Mouse (Mus musculus): ENCODE data around the gene Rnf141.

Gene Rnf141

DNA sequence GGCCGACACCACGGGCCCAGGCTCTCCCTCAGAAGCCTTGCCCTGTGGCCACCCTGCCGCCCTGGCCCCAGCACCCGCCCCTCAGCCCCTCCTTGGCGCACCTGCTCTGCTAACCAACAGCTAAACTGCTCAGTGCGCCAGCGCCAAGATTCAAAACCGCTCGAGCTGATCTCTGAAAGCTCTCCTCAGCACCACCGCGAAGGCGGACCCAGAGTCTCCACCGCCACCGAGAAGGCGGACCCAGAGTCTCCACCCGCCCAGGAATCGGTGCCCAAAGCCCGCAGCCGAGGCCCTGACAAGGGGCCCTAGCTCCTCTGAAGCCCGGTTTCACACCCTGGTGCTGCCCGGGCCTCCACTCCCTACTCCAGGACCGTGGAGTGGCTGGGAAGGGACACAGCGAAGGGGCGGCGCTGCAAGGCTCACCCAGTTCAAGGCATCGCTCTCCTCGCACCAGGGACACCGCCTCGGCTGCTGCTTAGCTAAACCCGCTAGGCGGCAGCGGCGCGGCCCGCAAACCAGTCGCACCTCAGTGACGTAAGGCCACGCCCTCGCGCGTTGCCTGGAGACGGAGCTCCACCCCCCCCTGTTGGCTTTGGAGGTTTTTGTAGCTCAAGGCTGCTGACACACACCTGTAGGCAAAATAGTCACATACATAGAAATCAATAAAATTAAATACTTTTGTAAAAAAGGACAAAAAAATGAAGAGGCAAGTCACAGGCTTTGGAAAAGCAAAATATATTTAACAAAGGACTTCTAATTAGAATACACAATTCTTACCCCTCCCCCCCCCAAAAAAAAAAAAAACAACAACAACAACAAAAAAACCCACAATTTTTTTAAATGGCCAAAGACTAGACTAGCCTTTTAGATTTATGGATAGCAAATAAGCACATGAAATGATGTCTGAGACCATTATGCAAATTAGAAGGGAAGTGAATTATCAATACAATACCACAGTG, at the start of gene Rnf141:
Gene Rnf141, minus strand, starts transcription at position 542 of the 959 bp plus-strand sequence.
- in situ Hi-C loops (cut with MboI, MseI): no loop called here

DNA sequence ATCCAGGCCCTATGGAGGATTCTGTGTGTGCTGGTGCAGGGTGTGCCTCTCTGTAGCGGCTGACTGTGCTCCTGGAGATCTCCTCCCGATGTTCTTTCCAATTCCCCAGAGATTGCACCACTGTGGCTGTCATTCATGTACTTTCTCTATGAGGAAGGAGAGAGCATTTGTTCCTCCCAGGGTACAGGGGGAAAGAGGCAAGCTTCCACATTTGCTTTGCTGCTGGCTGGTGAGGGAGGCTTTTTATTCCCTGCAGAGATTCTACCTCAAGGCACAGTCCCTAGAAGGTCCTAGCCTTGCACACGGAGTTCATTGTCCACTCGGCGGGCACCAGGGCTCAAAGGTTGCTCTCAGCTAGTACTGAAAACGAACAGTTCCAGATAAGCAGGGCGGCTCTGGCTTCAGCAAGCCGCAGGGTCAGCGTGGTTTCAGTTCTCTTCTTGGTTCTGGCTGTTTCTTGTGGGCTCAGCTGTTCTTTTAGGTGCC, 47.3 kb upstream of the Rnf141 start:
- in situ Hi-C loops (cut with MboI, MseI): no loop called here

DNA sequence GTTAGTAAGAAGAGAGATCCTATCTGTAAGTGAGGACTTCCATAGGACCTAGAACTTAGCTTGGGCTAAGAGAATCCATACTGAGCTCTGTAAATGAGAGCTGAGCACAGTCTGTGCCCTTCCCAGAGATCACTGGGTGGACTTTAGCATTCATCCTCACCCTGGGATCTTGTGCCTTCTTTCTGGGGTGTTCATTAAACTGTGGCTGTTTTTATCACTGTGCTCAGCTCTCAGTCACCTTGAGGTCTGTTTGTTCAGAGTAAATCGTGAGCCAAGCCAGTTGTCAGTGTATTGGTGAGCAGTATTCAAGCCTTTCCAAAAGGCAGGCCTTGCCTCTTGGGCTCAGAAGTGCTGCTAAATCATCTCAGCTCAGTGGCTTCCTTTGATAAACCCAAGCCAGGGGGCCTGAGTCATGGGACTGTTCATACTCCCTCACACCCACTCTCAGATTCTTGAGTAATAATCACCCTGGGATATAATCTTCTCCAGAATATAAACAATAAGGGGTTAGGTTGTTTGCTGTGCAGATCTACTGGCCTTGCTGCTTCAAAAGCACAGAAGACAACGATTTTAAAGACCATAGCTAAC, 37.6 kb upstream of the Rnf141 start:
- in situ Hi-C loops (cut with MboI, MseI): no loop called here

DNA sequence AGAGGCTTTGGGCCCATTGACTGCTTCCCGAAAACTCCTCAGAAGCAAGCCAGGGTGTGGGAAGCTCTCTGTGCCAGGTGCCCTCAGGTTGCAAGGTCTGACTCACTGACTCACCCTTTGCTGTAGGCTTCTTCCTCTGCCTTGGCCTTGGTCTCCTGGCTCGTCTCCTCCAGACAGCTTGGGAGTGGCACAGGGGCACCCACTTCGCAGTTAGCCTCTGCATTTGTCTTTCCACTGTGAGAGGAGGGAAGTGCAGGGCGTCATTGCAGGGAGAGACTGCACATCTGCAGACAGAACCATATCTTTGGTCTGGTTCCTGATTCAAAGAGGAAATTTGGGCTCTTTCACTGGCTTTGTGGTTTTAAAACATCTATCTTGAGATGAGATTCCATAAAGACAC, 33.8 kb upstream of the Rnf141 start:
- in situ Hi-C loops (cut with MboI, MseI): no loop called here

DNA sequence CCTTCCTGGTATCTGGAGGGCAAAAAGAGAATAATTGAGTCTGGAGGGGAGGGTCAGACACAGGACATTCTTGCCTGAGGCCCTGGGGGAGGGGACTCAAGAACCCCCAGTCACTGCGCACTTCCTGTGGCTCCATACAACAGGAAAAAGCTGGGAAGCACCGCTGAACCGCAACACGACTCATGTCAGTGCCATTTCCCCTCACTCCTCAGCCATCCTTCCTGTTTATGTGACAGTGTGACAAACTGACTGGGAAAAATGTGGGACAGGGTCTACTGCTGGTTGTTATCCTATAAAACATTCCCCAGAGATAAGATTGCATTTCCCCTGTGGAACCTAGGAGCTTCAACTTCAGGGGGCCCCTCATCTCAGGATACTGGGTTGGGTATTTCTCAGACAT, 32.7 kb upstream of the Rnf141 start:
- in situ Hi-C loops (cut with MboI, MseI): no loop called here

DNA sequence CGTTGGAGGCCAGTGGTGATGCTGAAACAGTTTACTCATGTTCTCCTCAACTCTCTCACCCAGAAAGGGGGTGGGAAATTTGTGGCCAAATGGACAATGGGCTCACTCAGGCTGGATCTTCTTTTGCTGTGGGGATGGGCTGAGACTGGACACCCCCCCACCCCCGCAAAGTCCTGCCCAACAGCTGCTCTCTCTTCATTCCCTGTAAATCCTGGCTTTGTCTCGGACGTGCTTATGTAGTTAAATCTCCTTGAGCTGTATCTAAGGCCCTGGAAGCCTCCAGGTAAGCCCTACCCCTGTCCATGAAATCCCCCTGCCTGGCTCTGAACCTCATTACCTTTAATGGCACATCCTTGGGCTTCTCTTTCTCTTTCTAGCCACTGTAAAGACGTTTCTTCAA, 24.6 kb upstream of the Rnf141 start:
- in situ Hi-C loops (cut with MboI, MseI): no loop called here

DNA sequence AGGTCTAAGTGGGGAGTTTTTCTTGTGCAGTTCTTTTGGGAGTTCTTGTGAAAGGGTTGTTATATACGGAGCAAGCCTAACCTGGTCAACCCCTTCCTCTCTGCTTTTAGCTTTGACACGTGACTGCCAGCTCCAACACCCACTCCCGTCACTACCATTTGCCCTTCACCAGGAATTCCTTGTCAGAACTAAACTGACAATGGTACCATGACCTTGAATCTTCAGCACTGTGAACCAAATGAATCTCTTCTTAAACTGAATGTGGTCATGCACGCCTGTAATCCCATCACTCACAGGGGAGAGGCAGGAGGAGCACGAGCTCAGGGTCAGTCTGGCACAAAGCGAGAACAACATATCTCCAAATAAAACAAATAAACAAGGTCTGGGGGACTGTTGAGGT, 22.9 kb upstream of the Rnf141 start:
- in situ Hi-C loops (cut with MboI, MseI): no loop called here

DNA sequence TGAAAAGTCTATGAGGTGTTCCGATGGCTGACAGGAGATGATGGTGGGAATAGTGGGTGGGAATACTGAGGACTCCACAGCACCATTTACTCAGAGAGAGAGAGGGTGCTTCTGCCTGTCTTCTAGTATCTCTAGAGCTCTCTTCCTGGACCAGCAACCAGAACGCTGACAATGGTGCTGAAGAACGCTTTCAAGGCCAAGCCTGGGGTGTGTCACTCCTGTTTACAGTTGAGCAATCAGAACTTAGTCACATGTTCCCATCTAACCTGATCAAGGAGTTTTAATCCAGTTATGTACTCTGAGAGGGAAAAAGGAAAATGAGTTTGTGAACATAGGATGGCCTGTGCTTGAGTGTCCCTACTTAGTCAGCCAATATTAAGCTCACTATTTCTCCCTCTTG, 21.8 kb upstream of the Rnf141 start:
- in situ Hi-C loops (cut with MboI, MseI): no loop called here

DNA sequence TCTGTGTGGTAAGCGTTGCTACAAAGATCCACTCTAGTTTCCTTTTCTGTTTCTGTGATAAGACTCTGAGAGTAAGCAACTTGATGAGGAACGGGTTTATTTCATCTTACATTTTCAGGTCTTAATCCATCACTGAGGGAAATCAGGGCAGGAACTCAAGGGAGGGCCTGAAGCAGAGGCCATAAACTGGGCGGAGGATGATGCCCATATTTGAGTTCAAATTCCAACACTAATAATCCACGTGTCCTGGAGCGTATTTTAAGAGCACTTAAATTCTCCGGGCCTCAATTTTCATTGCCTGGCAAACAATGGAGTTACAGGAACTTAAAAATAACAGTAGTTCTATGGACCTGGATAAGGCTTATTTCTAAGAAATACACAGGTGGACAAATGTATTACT, 21.3 kb upstream of the Rnf141 start:
- in situ Hi-C loops (cut with MboI, MseI): no loop called here

DNA sequence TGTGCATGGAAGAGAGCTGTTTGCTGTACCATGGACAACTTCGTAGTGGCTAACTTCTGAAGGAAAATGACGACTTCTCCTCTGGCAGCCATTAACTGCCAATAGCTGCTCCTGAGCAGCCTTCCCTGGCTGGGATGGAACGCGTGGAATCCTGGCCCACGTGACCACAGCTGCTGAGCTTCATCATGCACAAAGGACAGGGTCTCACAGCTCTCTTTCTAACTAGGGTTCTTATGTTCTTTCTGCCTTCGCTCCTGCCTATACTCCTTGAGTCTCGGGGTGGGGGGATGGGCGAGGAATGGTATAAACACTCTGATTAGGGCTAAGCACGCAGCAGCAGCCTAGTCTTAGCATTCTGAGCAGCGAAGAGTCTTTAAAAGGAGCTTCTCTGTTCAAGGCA, 20.8 kb upstream of the Rnf141 start:
- in situ Hi-C loops (cut with MboI, MseI): no loop called here

DNA sequence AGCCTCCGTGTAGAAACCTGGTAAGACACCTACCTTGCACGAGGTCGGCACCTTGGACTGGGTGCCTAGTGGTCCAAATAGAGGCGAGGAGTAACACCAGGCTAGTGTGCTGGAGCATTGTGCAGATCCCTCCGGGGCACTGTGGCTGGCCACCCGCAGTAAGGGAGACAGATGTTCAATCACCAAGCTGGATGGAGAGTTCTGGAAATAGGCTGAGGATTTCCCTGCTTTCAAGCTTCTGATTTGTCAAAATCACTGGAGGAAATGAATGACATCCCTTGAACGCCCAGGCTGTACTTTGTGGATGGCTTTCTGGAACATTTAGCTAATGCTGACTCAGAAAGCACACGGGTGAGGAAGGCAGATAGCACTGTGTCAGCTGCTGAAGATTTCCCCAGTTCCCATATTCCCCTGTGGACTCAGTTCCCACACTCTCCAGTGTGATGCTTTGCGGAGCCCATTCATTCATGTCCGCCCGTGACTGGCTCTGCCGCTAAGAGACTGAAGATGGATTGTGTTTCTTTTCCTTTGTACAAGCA, 18.6 kb upstream of the Rnf141 start, which contains the start of gene Lyve1:
Gene Lyve1, minus strand, starts transcription at position 489 of the 539 bp plus-strand sequence.
- in situ Hi-C loops (cut with MboI, MseI): no loop called here

DNA sequence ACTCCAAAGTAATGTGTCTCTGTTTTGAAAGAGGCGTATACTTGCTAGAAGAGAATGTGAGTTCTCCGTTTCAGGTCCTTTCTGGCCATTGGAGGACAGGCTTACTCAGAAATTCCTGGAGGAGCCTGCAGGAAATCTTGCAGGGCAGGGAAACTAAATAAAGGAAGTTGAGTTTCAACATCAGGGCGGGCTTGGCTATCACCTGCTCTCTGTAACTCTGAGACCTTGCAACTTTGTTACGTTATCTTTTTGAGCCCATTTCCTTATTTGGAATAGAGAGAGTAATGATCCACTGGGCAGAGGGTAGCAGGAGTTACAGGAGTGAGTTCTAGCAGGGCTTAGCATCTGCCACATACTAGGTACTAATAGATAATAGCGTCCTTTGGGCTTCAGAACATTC, 15.9 kb upstream of the Rnf141 start:
- in situ Hi-C loops (cut with MboI, MseI): no loop called here

DNA sequence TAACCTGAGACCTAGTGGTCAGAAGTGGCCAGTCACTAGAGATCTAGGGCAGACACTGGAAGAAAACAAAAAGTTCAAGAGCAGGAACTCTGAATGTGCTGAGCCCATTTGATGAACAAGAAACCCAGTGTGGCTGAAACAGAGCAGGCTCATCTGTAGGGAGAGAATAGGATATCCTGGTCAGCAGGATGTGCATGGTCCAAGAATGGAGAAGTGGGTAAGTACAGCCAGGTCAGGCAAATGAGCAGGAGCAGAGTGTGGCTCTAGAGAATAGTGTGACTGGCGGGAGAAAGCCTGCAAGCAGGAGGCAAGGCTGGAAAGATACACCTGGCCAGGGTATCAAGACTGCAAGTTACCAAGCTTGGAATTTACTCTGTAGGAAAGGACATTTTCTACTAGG, 11.3 kb upstream of the Rnf141 start:
- in situ Hi-C loops (cut with MboI, MseI): loop anchor here (10.0 kb wide), 1 partner anchor 1271 kb away; no protein-coding TSS in a partner anchor

DNA sequence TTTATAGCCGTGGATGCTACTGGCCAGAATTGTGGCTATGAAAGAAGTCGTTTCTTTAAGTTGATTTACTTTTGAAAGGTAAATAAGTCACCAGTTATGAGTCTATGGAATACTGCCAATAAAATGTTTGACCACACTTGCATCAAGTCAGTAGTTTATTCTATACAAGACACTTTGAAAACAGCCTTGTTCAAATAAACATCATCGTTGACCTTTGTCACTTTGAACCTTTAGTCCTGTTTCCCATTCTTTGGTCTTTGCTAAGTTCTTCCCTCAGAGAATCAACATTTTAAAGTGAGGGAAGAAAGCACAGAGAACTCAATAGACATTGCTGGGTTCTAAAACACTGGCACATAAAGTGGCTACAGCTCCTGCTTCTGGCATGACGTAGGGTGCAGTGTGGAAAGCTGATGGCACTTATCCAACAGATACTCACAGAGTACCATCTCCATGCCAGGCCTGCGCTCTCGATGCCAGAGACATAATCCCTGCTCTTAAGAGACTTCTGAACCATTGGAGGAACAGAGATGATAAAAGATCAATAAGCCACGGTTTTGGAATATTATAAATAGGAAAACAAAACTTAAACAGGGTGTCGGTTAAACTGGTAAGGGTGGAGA, 10.8 kb upstream of the Rnf141 start:
- in situ Hi-C loops (cut with MboI, MseI): loop anchor here (10.0 kb wide), 1 partner anchor 1270 kb away; no protein-coding TSS in a partner anchor

DNA sequence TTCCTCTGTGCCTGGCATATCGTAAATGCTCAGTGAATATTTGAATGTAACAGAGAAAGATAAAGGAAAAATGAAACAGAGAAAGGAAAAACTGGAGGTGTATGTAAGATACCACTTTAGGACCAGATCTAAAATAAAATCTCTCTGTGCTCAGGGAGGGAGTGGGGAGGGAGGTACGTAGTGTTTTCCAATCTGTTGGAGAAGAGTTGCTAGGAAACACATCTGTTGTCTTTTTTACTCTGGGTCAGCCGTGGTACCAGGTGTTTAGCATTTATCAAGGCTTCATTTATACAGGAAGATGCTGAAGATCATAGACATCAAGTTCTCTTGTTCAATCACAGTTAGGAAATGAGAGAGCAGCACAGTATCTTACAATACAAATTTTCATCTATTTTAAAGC, 10.3 kb upstream of the Rnf141 start:
- in situ Hi-C loops (cut with MboI, MseI): loop anchor here (10.0 kb wide), 1 partner anchor 1270 kb away; no protein-coding TSS in a partner anchor

DNA sequence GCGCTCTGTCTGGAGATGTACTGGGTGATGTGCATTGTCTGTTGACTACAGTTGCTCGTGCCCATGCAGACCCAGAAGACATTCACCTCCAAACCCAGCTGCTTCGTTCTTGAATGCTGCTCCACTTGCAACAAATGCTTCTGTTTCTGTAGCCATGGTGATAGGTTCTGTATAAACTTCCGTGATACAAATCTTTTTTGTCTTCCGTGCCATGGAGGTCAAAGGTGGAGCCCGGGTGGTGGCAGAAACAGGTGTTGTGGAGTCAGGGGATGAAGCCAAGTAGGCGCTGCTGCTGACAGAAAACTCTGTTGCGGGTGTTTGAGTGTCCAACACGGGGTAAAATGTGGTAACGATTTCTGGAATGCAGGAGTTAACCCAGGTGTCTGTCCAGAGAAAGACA, 9.4 kb upstream of the Rnf141 start:
- in situ Hi-C loops (cut with MboI, MseI): loop anchor here (10.0 kb wide), 1 partner anchor 1269 kb away; no protein-coding TSS in a partner anchor

DNA sequence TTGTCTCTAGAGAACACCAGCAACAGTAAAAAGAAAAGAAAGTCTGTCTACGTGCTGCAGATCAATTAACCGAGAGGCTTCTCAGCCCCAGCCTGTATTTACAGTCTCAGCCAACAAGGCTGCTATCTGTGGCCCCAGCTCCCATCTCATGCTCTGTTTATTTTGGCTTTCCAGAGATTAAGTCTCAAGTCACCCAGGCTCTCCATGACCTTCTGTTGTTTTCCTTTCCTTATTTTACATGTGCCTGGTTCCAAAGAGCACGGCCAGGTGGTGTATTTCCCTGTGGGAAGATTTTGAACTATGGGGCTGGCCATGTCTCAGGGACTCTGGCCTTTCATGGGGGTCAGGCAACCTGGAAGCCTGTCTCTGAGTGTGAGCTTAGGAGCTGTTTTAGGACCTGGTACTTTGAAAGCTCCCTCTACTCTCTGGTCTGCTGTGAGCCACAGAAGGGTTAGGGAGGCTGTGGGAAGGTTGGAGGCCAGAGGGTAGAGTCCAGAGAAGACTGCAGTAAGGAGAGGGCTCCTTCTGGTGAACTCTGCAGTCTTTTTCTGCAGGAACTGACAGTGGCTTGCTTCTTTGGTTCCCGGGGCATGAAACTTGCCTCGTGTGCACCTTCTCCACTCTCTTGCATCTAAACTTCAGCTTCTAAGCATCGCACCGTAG, 7.4 kb upstream of the Rnf141 start:
- in situ Hi-C loops (cut with MboI, MseI): loop anchor here (10.0 kb wide), 1 partner anchor 1267 kb away; no protein-coding TSS in a partner anchor

DNA sequence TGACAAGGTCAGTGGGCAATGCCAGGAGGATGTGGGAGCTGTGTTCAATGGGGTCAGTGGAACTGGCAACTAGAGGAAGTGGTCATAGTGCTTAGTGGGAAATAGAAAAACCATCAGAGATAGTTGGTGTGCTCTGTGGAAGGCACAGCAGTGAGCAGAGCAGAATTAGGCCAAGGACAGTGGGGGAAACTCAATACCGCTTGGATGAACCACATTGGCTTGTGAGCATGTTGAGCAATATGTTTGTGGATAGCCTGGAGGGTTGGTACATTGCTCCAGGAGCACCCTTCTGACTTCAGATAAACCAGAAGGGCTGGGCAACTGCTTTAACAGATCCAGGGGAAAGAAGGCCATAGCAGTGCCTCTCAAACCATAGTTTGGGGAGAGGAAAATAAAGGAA, 4.1 kb upstream of the Rnf141 start:
- in situ Hi-C loops (cut with MboI, MseI): no loop called here

DNA sequence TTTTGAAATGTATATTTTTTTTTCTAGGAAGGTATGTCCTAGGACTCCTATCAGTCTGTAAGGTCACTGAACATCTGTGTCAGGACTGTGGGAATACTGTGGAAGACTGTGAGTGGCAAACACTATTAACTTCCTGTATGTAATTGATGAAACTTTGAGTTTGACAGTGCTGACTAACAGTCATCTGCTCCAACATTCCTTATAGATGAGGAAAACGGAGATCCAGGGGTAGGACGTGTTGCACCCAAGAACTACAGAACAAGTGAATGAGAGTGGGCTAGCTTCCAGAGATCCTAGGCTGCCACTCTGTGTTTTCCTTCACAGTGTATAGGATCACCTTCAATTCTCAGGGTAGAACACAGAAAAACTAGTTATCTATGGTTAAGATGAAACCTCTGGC, 3.1 kb upstream of the Rnf141 start:
- in situ Hi-C loops (cut with MboI, MseI): no loop called here

DNA sequence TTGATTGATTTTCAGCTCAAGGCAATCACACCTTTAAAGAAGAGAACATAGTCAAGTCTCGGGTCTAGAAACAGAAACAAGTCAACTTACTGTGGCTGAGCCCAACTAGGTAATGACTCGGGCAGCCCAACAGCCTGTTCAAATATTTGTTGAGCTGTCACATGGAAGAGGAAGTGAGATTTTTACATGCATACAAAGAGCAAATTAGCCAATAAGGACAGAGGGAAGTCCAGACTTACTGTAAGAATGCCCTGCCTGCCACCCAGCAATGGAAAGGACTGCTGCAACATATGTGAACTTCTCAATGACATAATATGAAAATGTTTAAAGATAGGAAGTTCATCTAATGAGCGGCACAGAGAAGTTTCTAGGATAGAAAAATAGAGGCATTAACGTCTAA, 3.9 kb downstream of the Rnf141 start:
- in situ Hi-C loops (cut with MboI, MseI): no loop called here

DNA sequence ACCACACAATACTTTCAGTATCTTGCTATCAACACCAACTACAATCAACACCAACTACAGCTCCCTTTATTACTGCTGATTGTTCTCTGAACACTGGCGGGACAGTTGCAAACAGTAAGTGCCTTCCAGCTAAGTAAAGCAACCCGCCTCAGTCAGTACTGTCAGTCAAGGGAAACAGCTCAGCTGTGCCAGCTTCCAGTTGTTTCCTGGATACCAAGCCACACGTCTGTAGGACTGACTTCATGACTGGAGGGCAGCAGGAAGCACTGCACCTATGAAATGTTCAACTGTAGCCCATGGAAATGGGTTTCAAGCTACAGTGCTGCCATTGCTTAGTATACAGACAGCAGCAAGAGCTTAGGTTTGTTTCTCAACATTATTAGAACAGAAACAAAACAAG, 9.7 kb downstream of the Rnf141 start:
- in situ Hi-C loops (cut with MboI, MseI): no loop called here

Data from T-helper 2 cell (primary cell).